Mouse (Mus musculus) liver, embryonic 15.5 days (tissue): ENCODE results near the gene Cdc20. TPM values are rescaled to one million over a fixed set of nuclear protein-coding genes. Genes with fewer than 3 reads are reported as not detected.

Source experiments
- ATAC-seq: fragments of 200-750 bp; cut with Nextera tagmentation; 2 replicates; pipeline ENCODE4 v1.8.0; 2017; ENCODE audit warnings: moderate number of reproducible peaks, mild to moderate bottlenecking, moderate library complexity; ENCODE audit not compliant: insufficient read depth
- H3K27ac ChIP-seq: fragments of 300-500 bp; sonication (generic); replicated peaks from 2 replicates; pipeline ENCODE4 v1.5.1; 2015; ENCODE audit warnings: mild to moderate bottlenecking, inconsistent platforms
- H3K27me3 ChIP-seq: fragments of 300-500 bp; sonication (generic); 2 replicates; pipeline ENCODE4 v1.6.1; 2015; ENCODE audit warnings: mild to moderate bottlenecking, inconsistent platforms
- H3K36me3 ChIP-seq: fragments of 300-500 bp; sonication (generic); replicated peaks from 2 replicates; pipeline ENCODE4 v1.6.1; 2015; ENCODE audit warnings: moderate library complexity, mild to moderate bottlenecking, inconsistent platforms
- H3K4me1 ChIP-seq: fragments of 300-500 bp; sonication (generic); replicated peaks from 2 replicates; pipeline ENCODE4 v1.6.1; 2015; ENCODE audit warnings: inconsistent platforms
- H3K4me2 ChIP-seq: fragments of 300-500 bp; sonication (generic); 2 replicates; pipeline ENCODE4 v1.6.1; 2015; ENCODE audit warnings: moderate library complexity, mild to moderate bottlenecking, inconsistent platforms
- H3K4me3 ChIP-seq: fragments of 300-500 bp; sonication (generic); replicated peaks from 2 replicates; pipeline ENCODE4 v1.5.1; 2015; ENCODE audit warnings: mild to moderate bottlenecking, inconsistent platforms
- H3K9ac ChIP-seq: fragments of 300-500 bp; sonication (generic); 2 replicates; pipeline ENCODE4 v1.6.1; 2015; ENCODE audit warnings: moderate library complexity, mild to moderate bottlenecking, inconsistent platforms
- H3K9me3 ChIP-seq: fragments of 300-500 bp; sonication (generic); replicated peaks from 2 replicates; pipeline ENCODE4 v1.6.1; 2016; ENCODE audit warnings: inconsistent platforms
- WGBS: fragments of 180-500 bp; shearing (Covaris S2); methylation state at CpG from one replicate; pipeline ENCODE4 v1.1.7; 2015; ENCODE audit warnings: mixed read lengths; ENCODE audit not compliant: insufficient replicate concordance; 5-methylcytosine and 5-hydroxymethylcytosine counted together
- polyA plus RNA-seq: library from polyadenylated mRNA; unstranded; fragments of >200 nt; fragmentation: Nextera tagmentation; extraction: Ambion mirVana; gene quantifications from 2 replicates; pipeline ENCODE4 v1.2.1, GENCODE M21; 2015

Gene Cdc20
- polyA plus RNA-seq, 1 experiment from 2014 or later: 170 TPM

GRCm38 (mm10) chr4:118416329-118416728 is 20.8 kb downstream of the Cdc20 start:
- peaks cover 95% of the 10 kb centered on the region for H3K36me3 ChIP-seq

DNA sequence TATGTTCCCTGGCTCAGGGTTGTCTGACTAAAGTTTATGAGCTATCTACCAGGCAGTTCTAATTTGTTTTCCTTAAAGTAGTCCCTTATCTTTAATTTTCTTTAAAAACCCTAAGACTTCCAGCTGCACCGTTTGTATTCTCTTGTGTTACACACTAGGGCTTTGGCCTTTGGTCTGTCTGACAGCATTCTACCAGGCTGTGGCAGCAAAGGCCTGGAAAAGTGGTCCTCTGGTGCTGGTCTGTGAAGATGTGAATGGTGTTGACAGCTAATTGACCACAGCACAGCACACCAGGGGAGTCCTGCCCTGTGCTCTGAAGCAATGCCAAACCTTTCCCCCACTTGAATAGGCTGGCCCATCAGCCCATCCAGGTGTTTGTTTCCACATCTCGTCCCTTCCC is 21.4 kb downstream of the Cdc20 start:
- ATAC-seq: no peak
- H3K27me3 ChIP-seq: no peaks in the 10 kb centered on the region
- H3K4me3 ChIP-seq: no peak overlapping the region
- H3K4me2 ChIP-seq: no peak overlapping the region
- H3K36me3 ChIP-seq: peaks cover 95% of the 10 kb centered on the region
- H3K4me1 ChIP-seq: peaks cover 4% of the 10 kb centered on the region
- H3K27ac ChIP-seq: no peak overlapping the region
- WGBS: 73% methylated on average over 2 of the region's 2 CpGs
- H3K9ac ChIP-seq: no peak overlapping the region
- H3K9me3 ChIP-seq: no peaks in the 10 kb centered on the region

More at GRCm38 (mm10) chr4:118416329-118416728, 20.8 kb downstream of the Cdc20 start:
- H3K4me1 ChIP-seq: no peaks in the 10 kb centered on the region
- no peaks in the 10 kb centered on the region for H3K27me3 ChIP-seq
- no peak overlapping the region for H3K4me2 ChIP-seq
- H3K9ac ChIP-seq: no peak overlapping the region
- 86% methylated on average over 5 of the region's 5 CpGs for WGBS
- no peaks in the 10 kb centered on the region for H3K9me3 ChIP-seq
- no peak for ATAC-seq
- no peak overlapping the region for H3K4me3 ChIP-seq
- no peak overlapping the region for H3K27ac ChIP-seq

- H3K4me3 ChIP-seq: no peak overlapping the region
- WGBS: 87% methylated on average over 5 of the region's 5 CpGs
- H3K36me3 ChIP-seq: peaks cover 82% of the 10 kb centered on the region
Observed at GRCm38 (mm10) chr4:118413553-118413952, 23.6 kb downstream of the Cdc20 start.

GRCm38 (mm10) chr4:118410871-118411270 is 26.3 kb downstream of the Cdc20 start:
- no peak overlapping the region for H3K27ac ChIP-seq
- H3K4me2 ChIP-seq: 0 out of 2 replicates have a peak overlapping the region, but pooled peaks have one; percentile 23
- peaks cover 33% of the 10 kb centered on the region for H3K4me1 ChIP-seq
- WGBS: 87% methylated on average over 5 of the region's 5 CpGs
- no peak for ATAC-seq
- H3K27me3 ChIP-seq: no peaks in the 10 kb centered on the region
- H3K4me3 ChIP-seq: no peak overlapping the region
- no peaks in the 10 kb centered on the region for H3K9me3 ChIP-seq
- peaks cover 55% of the 10 kb centered on the region for H3K36me3 ChIP-seq
- no peak overlapping the region for H3K9ac ChIP-seq

More at GRCm38 (mm10) chr4:118413553-118413952, 23.6 kb downstream of the Cdc20 start:
- H3K4me1 ChIP-seq: peaks cover 16% of the 10 kb centered on the region
- H3K4me2 ChIP-seq: no peak overlapping the region
- no peak for ATAC-seq
- no peaks in the 10 kb centered on the region for H3K27me3 ChIP-seq
- no peak overlapping the region for H3K9ac ChIP-seq
- H3K27ac ChIP-seq: no peak overlapping the region
- H3K9me3 ChIP-seq: no peaks in the 10 kb centered on the region

- Histone ChIP-seq H3K27ac (peak within 1 kb of the TSS; percentile 83), H3K4me2 (peak within 1 kb of the TSS; percentile 82), H3K27me3 (no peaks in the 10 kb centered on the region), H3K4me1 (peaks cover 34% of the 10 kb centered on the region), H3K36me3 (peaks cover 52% of the 10 kb centered on the region), H3K4me3 (peak within 1 kb of the TSS; percentile 89), H3K9ac (peak within 1 kb of the TSS; percentile 86), H3K9me3 (no peaks in the 10 kb centered on the region)
- WGBS: under 1% methylated on average over 53 of the region's 53 CpGs
- peak; percentile 98 for ATAC-seq
Observed at GRCm38 (mm10) chr4:118409142-118409900, 27.8 kb downstream of the Cdc20 start, which contains the start of the genes Szt2 and Med8. Szt2 (minus strand) TSS chr4:118409273. Med8 (plus strand) TSS chr4:118409337.

DNA sequence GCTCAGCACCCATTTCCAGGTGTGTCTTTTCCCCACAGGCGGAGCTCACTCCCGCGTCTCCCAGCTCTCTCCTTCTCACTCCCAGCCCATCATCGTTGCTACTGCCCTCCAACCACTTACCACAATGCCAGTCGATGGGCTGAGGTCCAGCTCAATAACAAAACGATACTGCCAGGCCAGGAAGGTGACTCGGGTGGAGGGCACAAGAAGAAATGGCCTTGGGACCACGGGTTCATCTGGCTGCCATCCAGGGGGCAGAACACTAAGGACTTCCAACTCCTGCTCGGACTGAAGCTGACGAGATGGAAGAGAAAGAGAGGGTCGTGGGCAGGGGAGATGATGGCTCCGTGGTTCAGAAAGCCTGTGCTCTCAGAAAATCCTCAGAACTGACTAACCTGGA is 34.5 kb downstream of the Cdc20 start:
- H3K36me3 ChIP-seq: peaks cover 71% of the 10 kb centered on the region
- 84% methylated on average over 12 of the region's 12 CpGs for WGBS
- no peak overlapping the region for H3K4me3 ChIP-seq
- no peak overlapping the region for H3K27ac ChIP-seq
- peaks cover 29% of the 10 kb centered on the region for H3K4me1 ChIP-seq
- H3K9ac ChIP-seq: no peak overlapping the region
- no peaks in the 10 kb centered on the region for H3K27me3 ChIP-seq
- no peak overlapping the region for H3K4me2 ChIP-seq
- H3K9me3 ChIP-seq: no peaks in the 10 kb centered on the region
- no peak for ATAC-seq

DNA sequence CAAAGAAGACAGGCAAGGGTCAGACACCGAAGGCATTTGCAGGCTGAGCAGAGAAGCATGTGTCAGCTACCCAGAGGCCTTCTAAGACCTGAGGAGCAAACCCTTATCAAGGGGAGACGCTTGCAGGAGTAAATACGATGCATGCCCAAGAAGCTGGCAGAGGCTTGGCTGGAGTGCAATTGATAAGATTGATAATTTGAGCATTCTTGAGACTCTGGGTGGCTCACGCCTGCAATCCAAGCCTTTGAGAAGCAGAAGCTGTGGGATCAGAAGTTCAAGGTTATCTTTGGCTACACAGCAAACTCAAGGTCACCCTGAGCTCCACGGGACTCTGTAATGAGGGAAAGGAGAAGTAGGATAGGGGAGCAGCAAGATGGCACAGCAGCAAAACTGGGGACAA is 35.2 kb downstream of the Cdc20 start:
- Histone ChIP-seq H3K9ac (peak overlapping the region; percentile 15; the same call in 1 of the 2 replicates), H3K27ac (peak overlapping the region; percentile 24; the same call in 1 of the 2 replicates), H3K36me3 (peaks cover 79% of the 10 kb centered on the region), H3K4me1 (peaks cover 23% of the 10 kb centered on the region), H3K4me3 (no peak overlapping the region), H3K4me2 (peak overlapping the region; percentile 13; the same call in 1 of the 2 replicates), H3K9me3 (no peaks in the 10 kb centered on the region), H3K27me3 (no peaks in the 10 kb centered on the region)
- 31% methylated on average over 5 of the region's 5 CpGs for WGBS
- ATAC-seq: peak; percentile 70

DNA sequence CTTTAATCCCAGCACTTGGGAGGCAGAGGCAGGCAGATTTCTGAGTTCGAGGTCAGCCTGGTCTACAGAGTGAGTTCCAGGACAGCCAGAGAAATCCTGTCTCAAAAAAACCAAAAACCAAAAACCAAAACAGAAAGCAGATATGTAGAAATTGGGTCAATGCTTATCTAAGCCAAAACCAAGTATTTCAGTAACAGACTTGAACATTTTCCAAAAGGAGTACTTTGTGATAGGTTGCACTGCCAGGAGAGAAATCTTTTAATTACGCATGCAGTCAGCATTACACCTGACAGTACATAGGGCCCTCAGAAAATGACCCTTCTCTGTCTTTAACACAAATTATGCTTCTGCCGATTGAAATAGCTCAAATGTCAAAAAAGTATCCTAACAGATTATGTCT is 35.7 kb downstream of the Cdc20 start:
- H3K4me1 ChIP-seq: peaks cover 23% of the 10 kb centered on the region
- peaks cover 84% of the 10 kb centered on the region for H3K36me3 ChIP-seq
- peak overlapping the region; percentile 15; the same call in 1 of the 2 replicates for H3K9ac ChIP-seq
- H3K27ac ChIP-seq: 0 out of 2 replicates have a peak overlapping the region, but pooled peaks have one; percentile 24
- no peak overlapping the region for H3K4me3 ChIP-seq
- H3K9me3 ChIP-seq: no peaks in the 10 kb centered on the region
- H3K27me3 ChIP-seq: no peaks in the 10 kb centered on the region
- peak overlapping the region; percentile 13; the same call in 1 of the 2 replicates for H3K4me2 ChIP-seq
- WGBS: 77% methylated on average over 3 of the region's 3 CpGs
- no peak for ATAC-seq

DNA sequence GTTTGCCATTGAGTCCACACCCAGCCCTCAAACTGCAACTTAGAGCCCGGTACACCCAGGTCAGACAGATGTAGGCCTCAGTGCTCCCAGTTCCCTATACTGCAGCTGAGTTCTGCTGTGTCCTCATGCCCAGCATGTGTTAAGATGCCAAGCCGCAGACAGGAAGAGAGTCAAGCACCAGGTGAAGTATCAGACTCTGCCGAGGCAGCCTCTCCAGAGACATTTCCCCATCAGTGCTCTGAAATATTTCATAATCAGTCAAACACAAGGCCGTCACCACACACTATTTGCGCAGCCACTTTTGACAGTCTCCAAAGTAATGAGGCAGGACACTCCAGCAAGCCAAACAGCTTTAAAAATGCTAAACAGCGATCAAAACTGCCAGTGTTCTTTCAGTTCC is 38.8 kb downstream of the Cdc20 start:
- WGBS: 76% methylated on average over 6 of the region's 6 CpGs
- Histone ChIP-seq H3K9me3 (no peaks in the 10 kb centered on the region), H3K4me3 (no peak overlapping the region), H3K4me1 (peaks cover 20% of the 10 kb centered on the region), H3K27ac (no peak overlapping the region), H3K36me3 (peaks cover 91% of the 10 kb centered on the region), H3K4me2 (no peak overlapping the region), H3K9ac (no peak overlapping the region), H3K27me3 (no peaks in the 10 kb centered on the region)
- ATAC-seq: no peak

DNA sequence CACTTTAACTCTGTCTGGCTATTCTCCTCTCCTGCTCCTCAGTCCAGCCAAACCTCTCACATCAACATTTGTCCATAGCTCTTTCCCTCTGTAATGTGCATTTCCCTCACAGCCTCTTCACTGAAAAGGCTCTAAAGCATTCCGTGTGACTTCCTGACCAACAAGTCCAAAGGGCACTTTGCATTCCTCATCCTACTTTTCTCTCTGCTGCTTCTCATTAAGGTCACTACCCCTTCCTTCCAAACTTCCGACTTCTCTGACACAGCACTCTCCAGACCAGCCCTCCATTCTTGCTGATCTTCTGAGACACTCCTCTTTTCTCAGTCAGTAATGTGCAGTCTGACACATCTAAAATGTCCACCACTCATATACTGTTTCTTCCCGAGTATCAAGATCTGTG is 40.7 kb downstream of the Cdc20 start:
- Histone ChIP-seq H3K4me2 (no peak overlapping the region), H3K9ac (no peak overlapping the region), H3K36me3 (peaks cover 91% of the 10 kb centered on the region), H3K4me3 (no peak overlapping the region), H3K4me1 (peaks cover 4% of the 10 kb centered on the region), H3K27ac (no peak overlapping the region), H3K9me3 (no peaks in the 10 kb centered on the region), H3K27me3 (no peaks in the 10 kb centered on the region)
- 61% methylated on average over 3 of the region's 3 CpGs for WGBS
- ATAC-seq: no peak

DNA sequence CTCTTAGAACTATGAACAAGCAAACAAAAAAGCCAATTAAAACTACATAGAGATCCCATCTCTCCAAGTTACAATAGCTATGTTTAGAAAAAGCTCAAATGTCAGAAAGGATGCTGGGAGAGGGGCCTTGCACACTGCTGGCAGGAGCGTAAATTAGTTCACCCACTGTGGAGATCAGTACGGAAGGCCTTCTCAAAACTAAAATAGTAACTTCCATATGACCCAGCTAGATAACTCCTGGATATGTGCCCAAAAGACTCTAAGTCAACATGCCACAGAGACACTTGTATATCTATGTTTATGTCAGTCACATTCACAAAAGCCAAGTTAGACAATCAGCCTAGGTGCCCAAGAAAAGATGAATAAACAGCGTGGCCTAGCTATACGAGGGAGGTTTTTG is 41.9 kb downstream of the Cdc20 start:
- Histone ChIP-seq H3K9ac (no peak overlapping the region), H3K9me3 (no peaks in the 10 kb centered on the region), H3K4me2 (no peak overlapping the region), H3K27me3 (no peaks in the 10 kb centered on the region), H3K27ac (no peak overlapping the region), H3K4me1 (no peaks in the 10 kb centered on the region), H3K4me3 (no peak overlapping the region), H3K36me3 (peaks cover 91% of the 10 kb centered on the region)
- WGBS: 75% methylated on average over 4 of the region's 4 CpGs
- ATAC-seq: no peak
